Mouse (Mus musculus): Measurements from ENCODE around the gene Spata9. TPM values are rescaled to one million over a fixed set of nuclear protein-coding genes. Genes with fewer than 3 reads are reported as not detected.
A peak's percentile ranks its signal among the peaks of the same experiment; 100 is the strongest.

Spata9 gene
- polyA plus RNA-seq, 1 experiment: not detected

- Histone ChIP-seq H3K4me3 (replicated peaks) (no peak overlapping the region), H3K9me3 (ENCODE audit: control insufficient read depth, low read length) (no peaks in the 10 kb centered on the region), H3K4me1 (ENCODE audit: control insufficient read depth) (no peaks in the 10 kb centered on the region; the same call in 1 of the 2 replicates), H3K27me3 (ENCODE audit: control insufficient read depth) (no peaks in the 10 kb centered on the region), H3K36me3 (ENCODE audit: control insufficient read depth) (no peaks in the 10 kb centered on the region)
- TF ChIP-seq TAL1 (IDR thresholded peaks at IDR 0.05; ENCODE audit: low read length) (no peak), GATA1 (IDR thresholded peaks at IDR 0.05; ENCODE audit: low read length) (no peak)
Observed at GRCm38 (mm10) chr13:75976218-75976617, 9.3 kb downstream of the Spata9 start.

GRCm38 (mm10) chr13:75976649-75977048 lies 9.7 kb downstream of the Spata9 start:
- H3K4me1 ChIP-seq (ENCODE audit: control insufficient read depth): no peaks in the 10 kb centered on the region; the same call in 1 of the 2 replicates
- no peaks in the 10 kb centered on the region for H3K27me3 ChIP-seq (ENCODE audit: control insufficient read depth)
- H3K9me3 ChIP-seq (ENCODE audit: control insufficient read depth, low read length): no peaks in the 10 kb centered on the region
- no peak overlapping the region for H3K4me3 ChIP-seq (replicated peaks)
- TF ChIP-seq GATA1 (IDR thresholded peaks at IDR 0.05; ENCODE audit: low read length): no peak
- H3K36me3 ChIP-seq (ENCODE audit: control insufficient read depth): no peaks in the 10 kb centered on the region

GRCm38 (mm10) chr13:75981901-75982300 lies 15.0 kb downstream of the Spata9 start:
- Histone ChIP-seq H3K9me3 (ENCODE audit: control insufficient read depth, low read length) (no peaks in the 10 kb centered on the region), H3K4me1 (ENCODE audit: control insufficient read depth) (no peaks in the 10 kb centered on the region), H3K36me3 (ENCODE audit: control insufficient read depth) (no peaks in the 10 kb centered on the region), H3K27me3 (ENCODE audit: control insufficient read depth) (no peaks in the 10 kb centered on the region), H3K4me3 (replicated peaks) (no peak overlapping the region)
- TF ChIP-seq GATA1 (IDR thresholded peaks at IDR 0.05; ENCODE audit: low read length) (no peak), TAL1 (IDR thresholded peaks at IDR 0.05; ENCODE audit: low read length) (no peak)

- Histone ChIP-seq H3K4me3 (replicated peaks) (no peak overlapping the region), H3K36me3 (ENCODE audit: control insufficient read depth) (no peaks in the 10 kb centered on the region), H3K27me3 (ENCODE audit: control insufficient read depth) (no peaks in the 10 kb centered on the region), H3K9me3 (ENCODE audit: control insufficient read depth, low read length) (no peaks in the 10 kb centered on the region), H3K4me1 (ENCODE audit: control insufficient read depth) (no peaks in the 10 kb centered on the region; the same call in 1 of the 2 replicates)
- TF ChIP-seq TAL1 (IDR thresholded peaks at IDR 0.05; ENCODE audit: low read length) (no peak), GATA1 (IDR thresholded peaks at IDR 0.05; ENCODE audit: low read length) (no peak)
Observed at GRCm38 (mm10) chr13:75988096-75988495, 21.1 kb downstream of the Spata9 start.

- no peaks in the 10 kb centered on the region for H3K27me3 ChIP-seq (ENCODE audit: control insufficient read depth)
- H3K4me1 ChIP-seq (ENCODE audit: control insufficient read depth): peaks cover 2% of the 10 kb centered on the region; the same call in 1 of the 2 replicates
- H3K4me3 ChIP-seq (replicated peaks): no peak overlapping the region
- peaks cover 12% of the 10 kb centered on the region for H3K36me3 ChIP-seq (ENCODE audit: control insufficient read depth)
- H3K9me3 ChIP-seq (ENCODE audit: control insufficient read depth, low read length): no peaks in the 10 kb centered on the region; the same call in 1 of the 2 replicates
- TF ChIP-seq GATA1 (IDR thresholded peaks at IDR 0.05; ENCODE audit: low read length): no peak
- TF ChIP-seq TAL1 (IDR thresholded peaks at IDR 0.05; ENCODE audit: low read length): no peak
Observed at GRCm38 (mm10) chr13:75992169-75993028, 25.4 kb downstream of the Spata9 start.

- Histone ChIP-seq H3K9me3 (ENCODE audit: control insufficient read depth, low read length) (no peaks in the 10 kb centered on the region), H3K36me3 (ENCODE audit: control insufficient read depth) (peaks cover 68% of the 10 kb centered on the region), H3K4me1 (ENCODE audit: control insufficient read depth) (peaks cover 9% of the 10 kb centered on the region), H3K4me3 (replicated peaks) (no peak overlapping the region), H3K27me3 (ENCODE audit: control insufficient read depth) (no peaks in the 10 kb centered on the region)
- no peak for TF ChIP-seq TAL1 (IDR thresholded peaks at IDR 0.05; ENCODE audit: low read length)
Observed at GRCm38 (mm10) chr13:76003272-76003671, 36.3 kb downstream of the Spata9 start.

GRCm38 (mm10) chr13:76014511-76014910 lies 47.6 kb downstream of the Spata9 start:
- peak; percentile 39 for TF ChIP-seq GATA1 (IDR thresholded peaks at IDR 0.05; ENCODE audit: low read length)
- no peak for TF ChIP-seq TAL1 (IDR thresholded peaks at IDR 0.05; ENCODE audit: low read length)

GRCm38 (mm10) chr13:76017465-76017864 lies 50.5 kb downstream of the Spata9 start:
- H3K9me3 ChIP-seq (ENCODE audit: control insufficient read depth, low read length): no peaks in the 10 kb centered on the region
- H3K4me1 ChIP-seq (ENCODE audit: control insufficient read depth): peaks cover 41% of the 10 kb centered on the region
- peaks cover 16% of the 10 kb centered on the region for H3K36me3 ChIP-seq (ENCODE audit: control insufficient read depth)
- no peaks in the 10 kb centered on the region for H3K27me3 ChIP-seq (ENCODE audit: control insufficient read depth)
- peak overlapping the region; percentile 83 for H3K4me3 ChIP-seq (replicated peaks)
- no peak for TF ChIP-seq TAL1 (IDR thresholded peaks at IDR 0.05; ENCODE audit: low read length)
- peak; percentile 98 for TF ChIP-seq GATA1 (IDR thresholded peaks at IDR 0.05; ENCODE audit: low read length)

More at GRCm38 (mm10) chr13:76014511-76014910, 47.6 kb downstream of the Spata9 start:
- H3K4me3 ChIP-seq (replicated peaks): peak overlapping the region; percentile 83
- no peaks in the 10 kb centered on the region for H3K9me3 ChIP-seq (ENCODE audit: control insufficient read depth, low read length)
- peaks cover 40% of the 10 kb centered on the region for H3K36me3 ChIP-seq (ENCODE audit: control insufficient read depth)
- H3K4me1 ChIP-seq (ENCODE audit: control insufficient read depth): peaks cover 52% of the 10 kb centered on the region
- H3K27me3 ChIP-seq (ENCODE audit: control insufficient read depth): no peaks in the 10 kb centered on the region

- Histone ChIP-seq H3K27me3 (ENCODE audit: control insufficient read depth) (no peaks in the 10 kb centered on the region), H3K4me1 (ENCODE audit: control insufficient read depth) (peaks cover 33% of the 10 kb centered on the region), H3K9me3 (ENCODE audit: control insufficient read depth, low read length) (no peaks in the 10 kb centered on the region), H3K4me3 (replicated peaks) (peak within 1 kb of the TSS; percentile 83), H3K36me3 (ENCODE audit: control insufficient read depth) (peaks cover 9% of the 10 kb centered on the region)
- TF ChIP-seq GATA1 (IDR thresholded peaks at IDR 0.05; ENCODE audit: low read length): no peak
- no peak for TF ChIP-seq TAL1 (IDR thresholded peaks at IDR 0.05; ENCODE audit: low read length)
Observed at GRCm38 (mm10) chr13:76017974-76018843, 51.3 kb downstream of the Spata9 start, which contains the start of gene Rfesd. TSS of gene Rfesd (minus strand) at chr13:76018719.

Data from erythroblast, embryonic 14.5 days (primary cell).